Mouse (Mus musculus) intestine, embryonic 16.5 days (tissue): Measurements from ENCODE around the gene Gm9803. TPM values are rescaled to one million over a fixed set of nuclear protein-coding genes. Genes with fewer than 3 reads are reported as not detected.
A peak's percentile ranks its signal among the peaks of the same experiment; 100 is the strongest.
"Not testable (repeated sequence)": the region's sequence is repeated elsewhere in the genome, so short reads cannot be mapped to it uniquely, and the experiment has no call there.

ENCODE experiments used
- ATAC-seq: fragments of 200-750 bp; cut with Nextera tagmentation; 2 replicates; pipeline ENCODE4 v1.8.0; 2017; ENCODE audit warnings: moderate TSS enrichment, moderate library complexity
- H3K27ac ChIP-seq: fragments of 300-500 bp; sonication (generic); 2 replicates; pipeline ENCODE4 v1.5.1; 2014; ENCODE audit warnings: mild to moderate bottlenecking, low read length
- H3K27me3 ChIP-seq: fragments of 300-500 bp; sonication (generic); replicated peaks from 2 replicates; pipeline ENCODE4 v1.6.1; 2014; ENCODE audit warnings: low read length, control low read depth, mixed read lengths; ENCODE audit not compliant: control insufficient read depth, insufficient read depth
- H3K36me3 ChIP-seq: fragments of 300-500 bp; sonication (generic); 2 replicates; pipeline ENCODE4 v1.6.1; 2014; ENCODE audit warnings: low read length, control low read depth; ENCODE audit not compliant: control insufficient read depth, insufficient read depth
- H3K4me1 ChIP-seq: fragments of 300-500 bp; sonication (generic); 2 replicates; pipeline ENCODE4 v1.6.1; 2014; ENCODE audit warnings: low read length, control low read depth, mixed read lengths; ENCODE audit not compliant: control insufficient read depth, insufficient read depth
- H3K4me2 ChIP-seq: fragments of 300-500 bp; sonication (generic); 2 replicates; pipeline ENCODE4 v1.6.1; 2014; ENCODE audit warnings: low read depth, low read length, control low read depth
- H3K4me3 ChIP-seq: fragments of 300-500 bp; sonication (generic); 2 replicates; pipeline ENCODE4 v1.5.1; 2014; ENCODE audit warnings: mild to moderate bottlenecking, low read length
- H3K9ac ChIP-seq: fragments of 300-500 bp; sonication (generic); 2 replicates; pipeline ENCODE4 v1.6.1; 2014; ENCODE audit warnings: low read depth, low read length
- H3K9me3 ChIP-seq: fragments of 300-500 bp; sonication (generic); 2 replicates; pipeline ENCODE4 v1.6.1; 2016; ENCODE audit warnings: low read length, control low read depth; ENCODE audit not compliant: control insufficient read depth
- WGBS: fragments of 180-500 bp; shearing (Covaris S2); extraction: QIAGEN DNeasy Blood & Tissue Kit; methylation state at CpG from one replicate; pipeline ENCODE4 v1.1.7; 2014; 5-methylcytosine and 5-hydroxymethylcytosine counted together
- polyA plus RNA-seq: library from polyadenylated mRNA; unstranded; fragments of >200 nt; fragmentation: Nextera tagmentation; extraction: Ambion mirVana; gene quantifications from 2 replicates; pipeline ENCODE4 v1.2.1, GENCODE M21; 2015

The Gm9803 gene
- polyA plus RNA-seq = 3.8 and 12.6 TPM in 2 replicates

GRCm38 (mm10) chr10:43523931-43524330, at the start of gene Gm9803:
Gene Gm9803, plus strand, starts transcription at chr10:43524084.
- not testable (repeated sequence) for H3K9ac ChIP-seq, H3K4me2 ChIP-seq, ATAC-seq, H3K36me3 ChIP-seq, H3K4me3 ChIP-seq, H3K27ac ChIP-seq, H3K9me3 ChIP-seq, H3K27me3 ChIP-seq
- 95% methylated on average over 10 of the region's 10 CpGs for WGBS
- peaks cover 10% of the 10 kb centered on the region; the same call in 1 of the 2 replicates for H3K4me1 ChIP-seq

GRCm38 (mm10) chr10:43475376-43475775, 48.5 kb upstream of the Gm9803 start:
- Histone ChIP-seq H3K4me2 (no peak overlapping the region), H3K27me3 (no peaks in the 10 kb centered on the region), H3K4me1 (peaks cover 2% of the 10 kb centered on the region; the same call in 1 of the 2 replicates), H3K4me3 (no peak overlapping the region), H3K9ac (no peak overlapping the region), H3K36me3 (no peaks in the 10 kb centered on the region), H3K9me3 (no peaks in the 10 kb centered on the region), H3K27ac (no peak overlapping the region)
- no peak for ATAC-seq
- 59% methylated on average over 4 of the region's 4 CpGs for WGBS

- Histone ChIP-seq H3K9ac (peak overlapping the region; percentile 97; the same call in 1 of the 2 replicates), H3K4me3 (peak overlapping the region; percentile 83), H3K4me1 (peaks cover 5% of the 10 kb centered on the region; the same call in 1 of the 2 replicates), H3K36me3 (no peaks in the 10 kb centered on the region), H3K27me3 (no peaks in the 10 kb centered on the region), H3K27ac (no peak overlapping the region), H3K4me2 (peak overlapping the region; percentile 89), H3K9me3 (no peaks in the 10 kb centered on the region)
- WGBS = 23% methylated on average over 9 of the region's 9 CpGs
- ATAC-seq = no peak
These were observed 46.4 kb upstream of the Gm9803 start for GRCm38 (mm10) chr10:43477459-43477858.

GRCm38 (mm10) chr10:43477865-43478681, 45.8 kb upstream of the Gm9803 start:
- Histone ChIP-seq H3K9ac (peak overlapping the region; percentile 97), H3K27me3 (no peaks in the 10 kb centered on the region), H3K36me3 (no peaks in the 10 kb centered on the region), H3K4me3 (peak overlapping the region; percentile 83), H3K27ac (peak overlapping the region; percentile 97), H3K9me3 (no peaks in the 10 kb centered on the region), H3K4me1 (peaks cover 6% of the 10 kb centered on the region), H3K4me2 (peak overlapping the region; percentile 89)
- ATAC-seq = peak; percentile 46
- under 1% methylated on average over 42 of the region's 42 CpGs for WGBS

GRCm38 (mm10) chr10:43478751-43479435, 45.0 kb upstream of the Gm9803 start, which contains the start of gene Bend3:
Gene Bend3, plus strand, starts transcription at chr10:43478831.
- Histone ChIP-seq H3K27me3 (no peaks in the 10 kb centered on the region), H3K36me3 (no peaks in the 10 kb centered on the region), H3K27ac (peak within 1 kb of the TSS; percentile 97), H3K4me3 (peak within 1 kb of the TSS; percentile 83), H3K9me3 (no peaks in the 10 kb centered on the region), H3K4me1 (peaks cover 13% of the 10 kb centered on the region), H3K4me2 (peak within 1 kb of the TSS; percentile 89), H3K9ac (peak within 1 kb of the TSS; percentile 97)
- under 1% methylated on average over 90 of the region's 101 CpGs for WGBS
- peak; percentile 57 for ATAC-seq

- Histone ChIP-seq H3K4me3 (peak overlapping the region; percentile 83), H3K36me3 (no peaks in the 10 kb centered on the region), H3K27ac (peak overlapping the region; percentile 97), H3K4me1 (peaks cover 13% of the 10 kb centered on the region), H3K9ac (peak overlapping the region; percentile 97), H3K27me3 (no peaks in the 10 kb centered on the region), H3K4me2 (peak overlapping the region; percentile 89), H3K9me3 (no peaks in the 10 kb centered on the region)
- under 1% methylated on average over 76 of the region's 103 CpGs for WGBS
- ATAC-seq = peak; percentile 92
These were observed 44.3 kb upstream of the Gm9803 start for GRCm38 (mm10) chr10:43479436-43480157.

- Histone ChIP-seq H3K36me3 (no peaks in the 10 kb centered on the region), H3K9me3 (no peaks in the 10 kb centered on the region), H3K4me1 (peaks cover 13% of the 10 kb centered on the region), H3K4me3 (peak overlapping the region; percentile 83), H3K4me2 (peak overlapping the region; percentile 89), H3K9ac (peak overlapping the region; percentile 97), H3K27me3 (no peaks in the 10 kb centered on the region), H3K27ac (peak overlapping the region; percentile 97)
- WGBS = 8% methylated on average over 13 of the region's 13 CpGs
- ATAC-seq = no peak
These were observed 43.5 kb upstream of the Gm9803 start for GRCm38 (mm10) chr10:43480227-43480849.

- H3K9me3 ChIP-seq = no peaks in the 10 kb centered on the region
- H3K9ac ChIP-seq = no peak overlapping the region
- WGBS = 42% methylated on average over 4 of the region's 4 CpGs
- H3K4me3 ChIP-seq = no peak overlapping the region
- H3K27me3 ChIP-seq = no peaks in the 10 kb centered on the region
- no peak for ATAC-seq
- H3K4me1 ChIP-seq = peaks cover 16% of the 10 kb centered on the region
- no peak overlapping the region for H3K4me2 ChIP-seq
- H3K27ac ChIP-seq = no peak overlapping the region
- H3K36me3 ChIP-seq = no peaks in the 10 kb centered on the region
These were observed 42.7 kb upstream of the Gm9803 start for GRCm38 (mm10) chr10:43481179-43481578.
